Mouse (Mus musculus): ENCODE data around the gene Fggy.

Gene Fggy

DNA sequence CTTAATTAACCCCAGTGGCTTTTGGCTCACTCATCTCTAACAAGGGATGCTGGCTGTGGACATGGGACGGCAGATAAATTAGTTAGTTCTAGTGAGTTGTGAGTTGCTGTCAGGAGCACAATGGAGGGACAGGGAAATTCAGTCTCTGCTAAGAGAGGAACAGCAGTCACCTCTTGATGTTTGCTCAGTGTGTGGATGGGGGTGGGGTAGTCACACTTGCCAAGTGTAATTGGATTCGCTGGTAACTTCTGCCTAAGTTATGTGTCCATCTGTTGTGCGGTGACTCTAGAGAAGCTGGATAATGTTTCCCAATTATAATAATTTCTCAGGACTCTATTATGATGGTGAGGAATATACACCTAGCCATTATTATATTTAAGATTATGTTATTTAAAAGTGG is 107.0 kb downstream of the Fggy start:
- DNase-seq (ENCODE audit: low spot score in 2 of 2), result no peak

DNA sequence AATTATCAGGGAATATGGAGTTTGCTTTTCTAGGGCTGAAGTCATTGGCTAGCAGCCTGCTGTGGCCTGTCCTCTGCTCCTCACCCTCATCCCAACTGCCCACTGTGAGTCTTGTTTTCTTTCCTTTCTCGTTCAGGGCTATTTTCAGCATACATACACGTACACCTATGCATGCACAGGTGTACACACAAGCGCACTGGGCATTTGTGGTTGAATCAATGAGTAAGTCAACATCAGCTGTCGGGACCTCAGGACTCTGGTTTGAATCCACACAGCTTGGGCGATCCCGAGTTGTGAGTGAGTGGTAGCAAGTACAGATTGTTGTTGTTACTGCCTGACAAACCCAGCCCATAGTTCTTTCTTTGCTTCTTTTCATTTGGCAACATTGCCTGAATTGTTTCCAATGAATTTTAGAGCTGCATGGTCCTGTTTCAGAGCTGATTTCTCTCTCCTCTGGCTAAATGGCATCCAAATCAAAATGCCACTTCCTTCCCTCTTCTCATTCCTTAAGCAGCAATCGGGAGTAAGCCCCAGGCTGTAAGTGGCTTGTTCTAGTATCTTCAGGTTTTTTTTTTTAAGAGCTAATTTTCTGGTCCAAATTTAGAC is 109.1 kb downstream of the Fggy start:
- no peak for DNase-seq (ENCODE audit: low spot score in 2 of 2)

DNA sequence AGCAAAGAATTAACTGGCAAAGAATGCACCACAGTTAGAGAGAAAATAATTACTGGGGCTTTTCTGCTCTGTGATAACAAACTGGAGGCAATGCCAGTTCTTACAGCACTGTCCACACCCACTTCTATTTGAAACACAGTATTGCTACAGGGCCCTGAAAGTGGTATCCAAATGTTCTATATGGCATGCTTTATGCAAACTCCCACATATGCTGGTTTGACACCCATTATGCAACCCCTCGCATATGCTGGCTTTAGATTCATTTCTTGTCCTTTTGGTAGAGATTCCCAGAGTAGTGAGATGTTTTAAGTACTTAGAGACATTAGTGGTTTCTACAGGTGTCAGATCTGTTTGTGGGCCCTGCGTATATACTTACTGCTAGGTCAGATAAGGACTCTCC is 109.6 kb downstream of the Fggy start:
- no peak for DNase-seq (ENCODE audit: low spot score in 2 of 2)

DNA sequence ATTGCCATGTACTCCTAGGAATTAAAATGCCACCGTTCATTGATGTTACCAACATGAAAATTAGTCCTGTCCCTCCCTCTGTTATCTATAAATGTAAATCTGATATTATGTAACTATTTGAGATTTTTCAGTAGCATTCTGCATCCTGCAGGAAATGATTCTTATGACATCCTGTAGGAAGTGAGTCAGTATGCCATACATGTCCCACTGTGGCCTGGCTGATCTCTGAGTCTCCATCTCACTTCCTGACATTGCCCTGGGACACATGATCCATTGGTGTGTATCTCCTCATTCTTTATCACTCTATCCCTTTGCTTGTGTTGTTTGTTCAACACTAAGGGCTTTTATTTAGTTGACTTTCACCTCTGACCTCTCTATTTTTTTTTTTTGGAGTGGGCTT is 110.3 kb downstream of the Fggy start:
- no peak for DNase-seq (ENCODE audit: low spot score in 2 of 2)

DNA sequence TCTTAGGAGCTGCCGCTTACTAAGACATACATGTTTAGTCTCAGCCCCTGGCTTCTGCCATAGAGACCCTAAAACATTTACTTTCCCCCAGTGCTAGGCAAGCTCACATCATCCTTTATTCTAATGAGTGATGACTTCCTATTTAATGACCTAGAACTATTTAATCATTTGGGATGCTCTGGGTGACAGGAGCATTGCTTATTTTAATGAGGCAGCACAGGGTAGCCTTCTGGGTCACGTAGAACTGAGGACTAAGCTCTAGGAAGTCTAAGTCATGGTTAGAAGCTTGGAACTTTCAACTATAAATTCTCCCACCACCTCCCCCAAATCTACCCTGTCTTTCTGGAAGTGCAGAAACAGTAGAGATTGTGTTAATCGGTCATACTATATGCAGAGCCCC is 111.2 kb downstream of the Fggy start:
- no peak for DNase-seq (ENCODE audit: low spot score in 2 of 2)

DNA sequence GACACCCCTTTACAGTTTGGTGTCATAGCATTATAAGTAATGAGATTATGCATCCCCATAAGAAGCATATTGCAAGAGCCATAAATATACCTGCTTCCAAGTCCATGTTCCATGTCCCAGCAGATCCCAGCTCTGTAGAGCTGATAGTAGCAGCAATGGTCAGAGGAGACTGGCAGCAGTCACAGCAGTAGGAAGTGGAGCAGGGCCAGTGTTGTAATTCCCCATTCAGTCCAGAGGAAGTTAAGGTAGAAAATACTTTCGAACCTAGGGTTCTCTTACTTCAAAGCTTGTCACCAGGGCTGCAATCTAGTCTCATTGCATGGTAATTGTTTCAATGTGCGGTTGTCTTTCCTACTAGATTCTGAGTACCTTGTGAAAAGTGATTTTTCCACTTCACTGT is 112.0 kb downstream of the Fggy start:
- no peak for DNase-seq (ENCODE audit: low spot score in 2 of 2)

DNA sequence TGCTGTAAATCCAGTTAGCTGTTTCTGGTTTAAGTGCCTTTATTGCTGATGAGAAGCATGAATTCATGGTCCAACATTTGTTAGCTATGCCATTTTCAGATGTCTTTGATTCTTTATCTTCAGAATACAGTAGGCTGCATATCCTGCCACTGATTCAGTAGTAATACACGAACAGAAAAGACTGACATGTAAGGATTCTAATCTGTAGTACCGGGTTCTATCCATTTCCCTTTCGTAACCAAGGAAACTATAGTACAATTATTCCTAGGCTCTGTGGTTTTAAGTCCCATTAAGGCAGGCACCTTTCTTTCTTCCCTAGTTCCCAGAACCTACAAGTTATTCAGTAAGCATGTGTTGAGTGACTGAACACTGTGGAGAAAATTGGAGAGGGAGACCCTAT is 113.3 kb downstream of the Fggy start:
- DNase-seq (ENCODE audit: low spot score in 2 of 2), result no peak

DNA sequence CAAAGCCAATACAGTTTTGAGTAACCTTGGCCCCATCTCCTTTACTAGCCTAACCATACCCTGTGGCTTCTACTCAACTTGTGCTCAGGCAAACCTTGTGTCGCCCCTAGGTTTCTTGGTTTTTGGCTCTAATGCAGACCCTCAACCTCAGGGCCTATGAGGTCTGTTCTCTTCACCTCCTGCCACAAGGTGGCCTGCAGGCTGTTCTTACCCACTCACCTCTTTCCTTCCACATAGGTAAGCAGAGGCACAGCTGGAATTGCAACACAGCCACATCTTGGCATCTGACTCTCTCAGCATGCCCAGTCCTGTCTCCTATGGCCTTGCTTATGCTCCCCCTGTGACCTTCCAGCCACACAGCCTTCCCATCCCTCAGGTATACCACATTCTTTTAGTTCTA is 114.7 kb downstream of the Fggy start:
- DNase-seq (ENCODE audit: low spot score in 2 of 2), result no peak

DNA sequence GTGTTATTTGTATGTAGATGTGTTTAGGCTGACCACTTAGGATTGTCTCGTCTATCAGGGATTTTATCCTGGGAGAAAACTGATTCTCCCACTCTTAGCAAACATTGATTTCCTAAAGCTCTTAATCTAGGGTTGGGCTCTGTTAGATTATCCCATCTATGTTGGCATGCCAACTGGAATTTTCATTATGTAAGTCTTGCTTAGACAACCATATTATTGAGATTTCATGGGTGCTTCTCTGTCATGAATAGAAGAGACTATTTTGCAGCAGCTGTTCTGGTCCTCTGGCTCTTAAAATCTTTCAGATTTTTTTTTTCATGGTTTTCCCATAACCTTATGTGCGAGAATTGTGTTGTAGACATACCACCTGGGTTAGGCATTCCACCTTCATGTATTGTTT is 119.1 kb downstream of the Fggy start:
- DNase-seq (ENCODE audit: low spot score in 2 of 2), result no peak

DNA sequence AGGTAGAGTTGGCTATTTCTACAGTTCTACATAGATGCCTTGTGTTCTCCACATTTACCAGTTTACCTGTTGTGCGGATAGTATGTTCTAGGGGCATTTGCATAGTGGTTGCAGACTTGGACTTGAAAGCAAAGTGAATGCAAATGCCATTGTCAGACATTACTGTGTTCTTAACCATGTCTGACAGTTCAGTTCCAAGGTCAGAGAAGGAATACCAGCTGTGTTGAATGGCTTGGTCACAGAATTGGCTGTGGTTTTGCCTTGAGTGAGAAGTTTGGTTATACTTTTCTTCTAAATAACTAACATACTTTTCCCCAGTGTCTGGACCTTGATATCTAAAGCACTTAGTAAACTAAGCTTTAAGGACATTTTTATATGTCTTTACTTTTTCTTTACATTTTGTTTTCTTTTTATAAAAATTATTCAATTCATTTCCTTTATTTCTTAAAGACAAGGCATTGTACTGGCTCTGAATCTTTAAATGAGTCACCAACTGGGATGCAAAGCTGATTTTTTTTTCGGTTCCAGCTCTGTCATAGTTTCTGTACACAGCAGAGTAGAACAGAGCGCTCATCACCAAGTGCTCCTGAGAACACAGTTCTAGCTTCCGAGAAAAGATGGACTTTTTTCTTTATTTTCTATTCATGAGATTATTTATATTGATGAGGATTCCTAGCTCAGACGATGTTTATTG is 123.6 kb downstream of the Fggy start:
- DNase-seq (ENCODE audit: low spot score in 2 of 2), result no peak

DNA sequence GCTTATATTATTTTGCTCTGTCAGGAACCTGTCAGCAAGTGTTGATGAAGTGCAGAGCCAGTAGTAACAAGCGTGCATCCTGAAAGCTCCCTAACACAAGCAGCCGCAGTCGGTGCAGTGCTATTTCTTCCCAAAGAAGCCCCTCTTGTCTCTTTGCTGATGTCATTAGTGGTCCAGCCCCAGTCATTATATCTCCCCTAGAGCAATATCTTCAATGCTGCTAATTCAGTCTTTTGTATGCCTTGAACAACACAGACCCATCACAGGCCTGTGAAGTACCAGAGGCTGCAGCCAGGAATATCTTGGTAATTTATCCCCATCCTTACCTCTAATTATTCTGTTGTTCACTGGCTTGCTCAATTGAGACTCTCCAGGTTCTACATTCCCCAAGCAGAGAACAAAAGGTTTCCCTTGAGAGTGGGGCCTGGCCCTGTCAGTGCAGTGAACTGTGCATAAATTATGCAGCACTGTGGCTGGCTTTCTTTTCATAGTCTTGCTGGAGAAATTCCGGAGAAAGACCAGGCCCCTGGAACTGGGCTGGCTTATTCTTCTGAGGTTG is 127.3 kb downstream of the Fggy start:
- DNase-seq (ENCODE audit: low spot score in 2 of 2), result no peak

DNA sequence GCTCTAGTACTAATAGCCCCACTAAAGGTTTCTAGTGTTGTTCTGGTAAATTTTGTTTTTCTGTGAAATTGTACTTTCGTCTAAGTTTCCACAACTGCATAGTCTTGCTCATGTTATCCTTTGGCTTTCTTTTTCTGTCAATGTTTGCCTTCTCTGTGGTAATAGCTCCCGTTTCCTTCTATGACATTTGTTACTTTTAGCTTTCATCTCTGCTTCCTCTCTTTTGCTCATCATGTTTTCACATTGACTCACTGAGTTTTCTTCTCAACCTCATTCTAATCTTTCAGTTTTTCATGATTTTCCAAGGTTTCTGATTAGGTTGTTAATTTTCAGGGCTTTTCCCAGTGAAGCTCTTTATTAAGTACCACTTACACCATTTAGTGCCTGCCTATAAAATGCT is 129.5 kb downstream of the Fggy start:
- no peak for DNase-seq (ENCODE audit: low spot score in 2 of 2)

DNA sequence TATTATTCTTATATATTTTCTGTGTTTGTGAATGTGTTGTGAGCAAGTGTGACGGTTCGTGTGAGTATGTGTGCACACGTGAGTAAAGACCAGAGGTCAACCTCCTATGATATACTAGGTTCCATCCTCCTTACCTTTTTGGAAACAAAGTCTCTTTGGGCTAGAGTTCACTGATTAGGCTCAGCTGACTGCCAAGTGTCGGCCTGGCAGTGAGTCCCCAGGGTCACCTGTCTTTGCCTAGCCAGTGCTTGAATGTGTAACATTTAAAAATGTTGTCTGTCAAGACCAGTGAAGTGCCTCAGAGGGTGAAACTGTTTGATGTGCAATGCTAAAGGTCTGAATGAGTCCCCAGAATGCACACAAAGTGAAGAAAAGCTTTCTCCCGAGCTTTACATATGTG is 130.0 kb downstream of the Fggy start:
- no peak for DNase-seq (ENCODE audit: low spot score in 2 of 2)

DNA sequence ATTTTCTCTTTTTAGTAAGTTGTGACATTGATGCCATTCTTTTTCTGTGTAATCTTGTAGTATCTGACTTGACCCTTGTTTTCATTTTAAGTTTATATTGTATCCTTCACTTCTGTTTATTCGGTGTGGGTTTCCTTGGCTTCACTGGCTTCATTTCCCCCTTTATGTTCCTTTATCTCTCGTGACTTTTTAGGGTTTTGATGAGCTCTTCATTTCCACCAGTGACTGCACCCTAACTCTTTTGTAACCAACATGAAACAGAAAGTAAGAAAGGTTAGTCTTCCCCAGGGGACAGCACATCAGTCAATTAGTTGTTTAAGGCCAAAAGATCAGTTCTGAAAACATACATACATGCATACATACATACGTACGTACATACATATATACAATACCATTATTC is 130.9 kb downstream of the Fggy start:
- no peak for DNase-seq (ENCODE audit: low spot score in 2 of 2)

DNA sequence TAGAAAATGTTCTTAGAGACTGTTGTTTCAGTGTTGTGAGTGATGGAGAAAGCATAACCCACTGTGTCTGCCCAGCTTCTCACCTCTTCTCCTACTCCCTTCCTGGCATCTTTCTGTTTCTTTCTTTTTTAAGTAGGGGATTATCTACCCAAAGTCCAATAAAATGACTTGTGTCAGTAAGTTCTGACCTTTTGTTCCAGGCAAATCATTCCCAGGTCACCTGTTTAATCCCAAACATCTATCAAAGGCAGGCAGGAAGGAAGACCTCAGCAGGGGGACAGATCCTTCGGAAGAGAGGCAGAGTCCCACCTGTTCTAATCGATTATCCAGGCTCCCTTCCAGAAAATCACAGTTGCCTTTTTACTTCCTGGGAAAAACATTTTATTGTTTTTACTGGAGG is 143.1 kb downstream of the Fggy start:
- no peak for DNase-seq (ENCODE audit: low spot score in 2 of 2)

DNA sequence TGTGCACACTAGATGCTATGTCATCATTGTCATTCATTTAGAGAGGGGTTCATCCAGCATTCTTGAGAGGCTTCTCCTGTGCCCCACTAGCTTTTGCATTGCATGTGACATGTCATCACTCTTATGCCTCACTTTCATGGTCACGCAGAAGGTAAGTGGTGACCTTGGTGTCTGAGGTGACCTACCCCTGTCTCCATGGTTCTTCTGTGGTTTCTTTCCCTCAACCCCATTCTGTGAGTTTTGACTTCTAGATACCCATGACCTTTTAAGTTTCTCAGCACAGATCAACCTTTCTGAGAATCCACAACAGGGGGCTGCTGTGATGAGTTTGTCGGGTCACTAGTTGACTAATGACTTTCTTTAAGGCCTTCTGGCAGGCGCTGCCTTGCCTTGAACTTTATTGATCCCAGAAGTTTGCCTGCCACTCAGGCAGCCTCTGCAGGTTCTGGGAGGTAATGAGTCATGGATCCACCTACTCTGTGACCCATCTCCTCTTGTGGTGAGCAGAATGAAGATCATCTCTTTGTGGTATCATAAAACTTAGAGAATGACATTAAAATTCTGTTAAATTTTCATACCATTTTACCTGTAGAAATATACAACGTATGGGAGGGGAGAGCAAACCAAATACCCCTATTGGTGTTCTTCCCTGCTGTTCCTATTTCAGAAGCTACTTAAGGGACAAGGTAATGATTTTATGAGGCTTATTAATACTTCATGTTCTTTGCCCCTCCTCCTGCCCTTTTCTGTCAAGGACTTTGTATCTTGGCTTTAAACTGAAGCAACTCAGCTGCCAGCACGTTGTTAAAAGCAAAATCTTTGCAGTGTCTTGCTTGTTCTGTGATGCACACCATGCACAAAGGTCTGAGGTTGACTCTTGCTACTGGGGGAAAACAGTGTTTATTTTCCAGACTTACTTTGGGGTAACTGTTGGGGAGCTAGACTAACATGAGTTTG is 150.9 kb downstream of the Fggy start:
- no peak for DNase-seq (ENCODE audit: low spot score in 2 of 2)

DNA sequence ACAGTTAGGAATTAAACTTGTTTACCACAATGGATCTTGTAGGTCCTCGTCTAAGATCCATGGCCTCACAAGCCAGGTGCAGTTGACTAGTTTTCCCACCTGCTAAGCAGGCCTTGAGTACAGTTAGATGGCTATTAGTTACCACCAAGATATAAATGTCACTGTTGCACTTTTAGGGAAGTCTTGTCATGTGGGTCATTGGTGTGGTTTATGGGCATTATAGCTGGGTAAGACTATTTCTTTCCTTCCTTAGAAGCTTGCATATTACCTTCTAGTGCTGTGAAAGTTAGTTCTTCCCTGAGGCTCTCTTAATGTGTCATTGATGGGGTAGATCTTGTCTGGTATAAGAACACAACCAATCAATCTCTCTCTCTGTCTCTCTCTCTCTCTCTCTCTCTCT is 152.4 kb downstream of the Fggy start:
- DNase-seq (ENCODE audit: low spot score in 2 of 2), result no peak

DNA sequence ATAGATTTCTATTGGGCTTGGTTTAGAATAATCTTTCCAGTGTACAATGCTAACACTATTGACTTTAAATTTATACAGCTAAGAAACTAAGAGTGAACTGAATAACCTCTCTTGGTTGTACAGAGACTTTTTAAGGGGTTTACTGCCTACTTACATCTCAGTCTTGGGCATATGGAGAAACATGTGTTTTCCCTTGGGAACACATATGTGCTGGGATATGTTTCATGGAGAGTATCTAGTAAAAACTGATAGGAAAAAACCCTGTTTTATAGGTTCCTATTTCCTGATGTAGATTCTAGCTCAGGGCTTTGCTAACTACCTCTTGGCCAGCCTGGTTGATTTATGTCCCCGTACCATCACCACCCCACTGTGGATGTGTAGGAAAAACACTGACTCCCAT is 155.5 kb downstream of the Fggy start:
- DNase-seq (ENCODE audit: low spot score in 2 of 2), result no peak

DNA sequence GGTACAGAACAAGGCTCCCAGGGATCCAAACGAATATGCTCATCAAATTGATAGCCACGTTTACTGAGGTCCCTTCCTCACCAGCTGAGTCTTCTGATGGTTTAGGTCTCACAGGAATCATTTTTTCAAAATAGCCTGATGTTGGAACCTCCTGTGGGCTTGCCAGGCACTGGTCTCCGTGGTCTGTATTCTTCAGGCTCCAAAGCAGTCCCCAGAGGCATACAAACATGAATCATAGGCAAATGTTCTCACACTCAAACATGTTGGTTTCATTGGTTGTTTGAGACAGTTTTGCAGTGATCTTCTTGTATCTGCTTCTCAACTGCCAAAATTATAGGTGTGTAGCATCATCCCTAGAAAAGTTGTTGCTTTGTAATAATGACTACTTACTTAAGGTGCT is 156.0 kb downstream of the Fggy start:
- DNase-seq (ENCODE audit: low spot score in 2 of 2), result no peak

DNA sequence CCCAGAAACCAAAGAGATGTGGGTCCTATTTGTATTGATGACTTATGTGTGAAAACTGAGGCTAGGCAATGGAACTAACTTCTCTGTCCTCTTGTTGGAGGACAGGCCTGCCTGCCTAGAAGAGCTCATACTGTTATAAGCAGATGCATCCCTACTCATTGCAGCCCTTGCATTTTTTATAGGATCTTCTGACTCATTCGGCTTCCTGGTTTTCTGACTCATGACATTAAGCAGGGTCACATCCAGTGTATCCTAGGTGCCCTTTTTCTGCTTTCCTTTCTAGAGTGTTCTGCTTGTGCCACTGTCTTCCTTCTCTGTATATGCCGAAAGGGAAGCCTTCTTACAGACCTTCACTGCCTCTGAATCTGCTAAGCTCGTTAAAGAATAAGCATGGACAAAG is 158.8 kb downstream of the Fggy start:
- no peak for DNase-seq (ENCODE audit: low spot score in 2 of 2)

DNA sequence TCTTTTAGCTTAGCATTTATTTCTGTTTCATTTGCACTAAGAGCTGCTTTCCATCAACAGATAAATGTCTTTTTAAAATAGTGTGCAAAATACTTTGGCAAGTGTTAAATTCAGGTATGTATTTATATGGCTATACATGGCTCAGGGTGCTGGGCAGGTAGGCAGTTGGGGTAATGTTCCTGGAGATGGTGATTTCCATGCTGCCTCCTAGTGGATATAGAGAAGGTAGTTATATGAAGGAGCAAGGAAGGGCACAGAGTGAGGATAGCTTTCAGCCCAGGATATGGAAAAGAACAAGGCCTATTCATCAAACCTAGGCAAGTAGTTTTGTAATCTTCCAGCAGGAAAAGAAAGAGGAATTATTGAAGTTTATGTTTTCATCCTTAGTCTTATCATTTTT is 166.3 kb downstream of the Fggy start:
- DNase-seq (ENCODE audit: low spot score in 2 of 2), result no peak

DNA sequence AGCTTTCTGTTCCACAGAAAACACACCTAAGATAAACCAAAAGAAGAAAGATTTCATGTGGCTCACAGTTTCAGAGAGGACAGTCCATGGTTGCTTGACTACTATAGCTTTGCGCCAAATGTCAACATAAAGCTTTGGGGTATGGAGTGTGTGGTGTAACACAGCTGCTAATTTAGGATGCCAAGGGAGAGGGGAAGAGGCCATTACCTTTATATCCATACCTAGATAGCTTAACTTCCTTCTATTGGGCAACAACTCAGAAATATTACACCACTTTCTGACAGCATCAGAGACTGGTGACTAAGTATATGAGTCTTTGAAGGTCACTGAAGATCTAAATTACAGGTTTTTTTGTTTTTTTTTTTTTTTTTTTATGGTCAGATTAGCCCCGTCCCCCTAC is 169.1 kb downstream of the Fggy start:
- no peak for DNase-seq (ENCODE audit: low spot score in 2 of 2)

Measured in thymus, postnatal 10 days (tissue).